Mouse (Mus musculus) cortical plate, adult 2 months (tissue): Measurements from ENCODE around the gene Nek5.

Experiments used
- CTCF ChIP-seq: fragments of 200-500 bp; IDR thresholded peaks from 2 replicates; pipeline ENCODE4 v1.5.1; 2011; ENCODE audit warnings: mild to moderate bottlenecking, control low read depth, low read length; ENCODE audit not compliant: insufficient read depth; ENCODE audit errors: extremely low read depth
- POLR2A ChIP-seq: fragments of 200-500 bp; IDR thresholded peaks from 2 replicates; pipeline ENCODE4 v1.6.1; 2011; ENCODE audit warnings: mild to moderate bottlenecking, low read length, control low read depth; ENCODE audit not compliant: insufficient read depth; ENCODE audit errors: extremely low read depth

GRCm38 (mm10) chr8:22134078-22134749 is 9.4 kb upstream of the Nek5 start:
- TF ChIP-seq CTCF (no peak), POLR2A (no peak)
